Mouse (Mus musculus): Measurements from ENCODE around the gene Lilrb4a.
"Not testable (repeated sequence)": the region's sequence is repeated elsewhere in the genome, so short reads cannot be mapped to it uniquely, and the experiment has no call there.

Lilrb4a gene

DNA sequence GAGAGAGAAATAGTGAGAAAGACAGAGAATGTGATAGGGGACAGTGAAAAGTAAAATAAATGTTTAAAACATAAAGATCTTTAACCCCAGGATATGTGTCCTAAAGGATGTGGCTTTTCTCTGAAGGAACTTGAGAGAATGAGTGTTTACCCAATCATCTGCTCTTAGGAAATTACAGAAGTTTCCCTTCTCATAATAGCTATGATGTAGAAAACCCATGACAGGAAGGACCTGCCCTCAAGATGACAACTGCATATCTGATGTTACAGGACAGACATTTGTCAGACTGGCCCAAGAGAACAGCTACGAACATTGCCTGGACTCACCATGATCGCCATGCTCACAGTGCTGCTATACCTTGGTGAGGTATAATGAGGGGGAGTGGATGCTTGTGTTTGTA lies at the start of gene Lilrb4a:
TSS of gene Lilrb4a (plus strand) at position 266 of the 400 bp plus-strand sequence.
- not testable (repeated sequence) for DNase-seq

DNA sequence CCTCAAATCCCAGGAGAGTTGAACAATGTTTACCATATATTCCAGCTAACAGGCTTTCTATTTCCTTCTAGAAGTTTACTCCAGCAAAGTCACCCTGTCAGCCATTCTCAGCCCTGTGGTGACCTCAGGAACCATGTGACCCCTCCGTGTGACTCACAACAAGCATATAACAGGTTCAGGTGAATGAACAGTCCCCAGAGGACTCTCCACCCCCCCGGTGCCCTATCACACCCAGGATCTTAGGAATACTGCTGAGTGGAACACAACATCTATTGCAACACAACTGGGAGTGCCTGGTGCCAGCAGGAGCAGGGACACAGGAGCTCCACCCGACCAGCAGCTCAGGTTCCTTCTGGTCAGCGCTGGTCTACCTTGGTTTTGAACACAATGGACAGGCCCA lies 39.1 kb upstream of the Lilrb4a start:
- no peak for DNase-seq

DNA sequence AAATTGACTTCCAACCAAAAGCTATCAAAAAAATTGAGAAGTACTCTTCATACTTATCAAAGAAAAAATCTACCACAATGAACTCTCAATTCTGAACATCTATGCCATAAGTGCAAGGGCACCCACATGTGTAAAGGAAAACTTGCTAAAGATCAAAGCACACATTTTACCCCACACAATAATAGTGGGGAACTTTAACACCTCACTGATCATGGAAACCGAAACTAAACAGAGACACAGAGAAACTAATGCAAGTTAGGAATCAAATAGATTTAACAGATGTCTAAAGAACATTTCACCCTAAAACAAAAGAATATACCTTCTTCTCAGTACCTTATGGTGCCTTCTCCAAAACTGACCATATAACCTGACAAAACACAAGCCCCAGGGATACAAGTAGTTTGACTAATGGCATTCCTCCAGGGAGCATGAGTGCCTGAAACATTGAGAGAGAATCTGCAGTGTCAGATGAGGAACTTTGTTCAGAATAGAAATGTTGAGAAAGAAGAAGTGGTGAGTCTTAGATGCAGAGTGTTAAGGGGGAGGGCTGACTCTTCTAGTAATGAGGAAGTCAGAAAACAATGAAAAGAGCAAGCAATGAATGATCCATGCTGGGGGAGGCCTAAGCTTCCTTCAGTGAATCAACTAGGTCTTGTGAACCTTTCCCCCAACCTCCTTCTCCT lies 37.0 kb upstream of the Lilrb4a start:
- no peak for DNase-seq

DNA sequence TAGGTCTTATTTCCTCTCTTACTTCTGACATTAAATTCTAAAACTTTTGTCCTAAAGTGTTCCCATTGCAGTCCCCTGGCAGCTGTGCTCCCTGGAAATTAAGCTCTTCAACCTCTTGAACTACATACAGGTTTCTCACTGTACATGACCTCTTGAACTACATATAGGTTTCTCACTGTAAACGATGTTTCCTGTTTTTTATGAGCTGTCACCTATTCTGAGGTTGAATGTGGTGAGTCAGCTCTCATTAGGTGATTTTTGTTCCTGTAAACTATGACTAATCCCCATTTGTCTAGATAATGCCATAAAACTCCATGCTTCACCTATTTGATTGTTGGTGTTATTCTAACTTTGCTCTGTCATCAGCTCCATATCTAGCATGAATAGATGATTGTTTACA lies 36.4 kb upstream of the Lilrb4a start:
- DNase-seq: no peak

DNA sequence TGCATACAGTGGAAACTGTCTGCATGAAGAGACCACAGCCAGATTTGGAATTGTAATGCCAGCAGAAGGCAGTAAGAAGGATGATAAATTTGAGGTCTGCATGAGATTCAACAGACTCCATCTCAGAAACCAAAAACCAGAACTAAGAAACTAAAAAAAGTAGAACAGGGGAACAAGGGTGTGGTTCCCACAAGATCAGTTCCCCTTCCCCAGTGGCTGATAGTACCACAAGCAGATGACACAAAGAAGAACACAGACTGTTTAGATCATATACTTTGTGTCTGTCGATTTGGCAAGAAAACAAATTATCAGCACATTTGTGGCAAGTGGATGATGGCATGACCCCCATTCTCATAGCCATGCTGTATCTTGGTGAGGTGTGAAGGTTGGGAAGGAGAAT lies 35.0 kb upstream of the Lilrb4a start:
- no peak for DNase-seq

DNA sequence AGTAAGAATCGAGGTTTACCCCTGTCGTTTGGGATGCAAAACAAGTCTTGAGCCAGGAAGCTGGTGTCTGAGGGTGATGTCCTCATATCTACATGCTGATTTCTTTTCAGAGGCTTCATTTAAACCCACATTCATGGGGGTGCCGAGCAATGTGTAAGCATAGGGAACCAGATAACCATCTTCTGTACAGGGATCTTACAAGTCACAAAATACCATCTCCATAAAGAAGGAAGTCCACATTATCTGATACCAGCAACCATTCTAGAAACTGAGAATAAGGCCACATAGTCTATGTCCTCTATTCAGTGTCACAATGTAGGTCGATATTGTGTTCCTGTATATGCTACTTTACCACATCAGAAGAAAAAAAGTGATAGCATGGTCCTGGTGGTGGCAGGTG lies 34.4 kb upstream of the Lilrb4a start:
- DNase-seq: no peak

DNA sequence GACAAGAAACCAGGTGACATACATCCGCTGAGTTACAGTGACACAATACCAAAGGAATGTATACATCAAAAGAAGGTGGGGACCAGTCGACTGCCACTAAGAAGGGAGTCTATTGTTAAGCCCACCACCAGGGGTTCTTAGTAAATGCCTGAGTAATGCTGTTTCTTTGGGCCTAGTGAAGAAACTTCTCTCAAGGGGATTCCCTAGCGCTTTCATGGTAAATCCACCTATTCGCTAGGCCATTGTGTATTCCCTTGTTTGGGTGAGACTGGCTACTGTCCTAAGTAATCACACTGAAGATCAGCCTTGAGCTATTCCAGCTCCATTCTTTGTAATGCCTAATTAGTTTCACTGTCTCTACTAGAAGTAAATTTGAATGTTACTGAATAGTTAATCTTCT lies 27.0 kb upstream of the Lilrb4a start:
- not testable (repeated sequence) for DNase-seq

DNA sequence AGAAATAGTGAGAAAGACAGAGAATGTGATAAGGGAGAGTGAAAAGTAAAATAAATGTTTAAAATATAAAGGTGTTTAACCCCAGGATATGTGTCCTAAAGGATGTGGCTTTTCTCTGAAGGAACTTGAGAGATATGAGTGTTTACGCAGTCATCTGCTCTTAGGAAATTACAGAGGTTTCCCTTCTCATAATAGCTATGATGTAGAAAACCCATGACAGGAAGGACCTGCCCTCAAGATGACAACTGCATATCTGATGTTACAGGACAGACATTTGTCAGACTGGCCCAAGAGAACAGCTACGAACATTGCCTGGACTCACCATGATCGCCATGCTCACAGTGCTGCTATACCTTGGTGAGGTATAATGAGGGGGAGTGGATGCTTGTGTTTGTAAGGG lies 10.4 kb upstream of the Lilrb4a start, which contains the start of the genes Gm49339 and Lilr4b:
TSS of gene Gm49339 (plus strand) at position 216 of the 400 bp plus-strand sequence.
TSS of gene Lilr4b (plus strand) at position 236 of the 400 bp plus-strand sequence.
- DNase-seq: not testable (repeated sequence)

DNA sequence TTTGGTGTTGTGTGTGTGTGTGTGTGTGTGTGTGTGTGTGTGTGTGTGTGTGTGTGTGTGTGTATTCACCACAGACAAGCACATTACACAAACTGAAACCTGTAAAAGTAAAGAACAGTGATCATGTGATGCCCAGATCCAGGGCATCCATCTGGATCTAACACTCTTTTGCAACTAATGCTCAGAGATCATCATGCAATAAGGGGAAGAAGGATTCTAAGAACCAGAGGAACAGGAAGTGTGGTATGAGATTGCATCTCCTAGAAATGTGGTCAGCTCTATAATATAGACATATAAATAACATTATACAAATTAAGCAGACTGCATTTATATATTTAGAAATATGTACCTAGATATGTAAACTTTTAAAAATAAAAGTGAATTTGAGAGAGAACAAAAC lies 29.3 kb downstream of the Lilrb4a start:
- no peak for DNase-seq

DNA sequence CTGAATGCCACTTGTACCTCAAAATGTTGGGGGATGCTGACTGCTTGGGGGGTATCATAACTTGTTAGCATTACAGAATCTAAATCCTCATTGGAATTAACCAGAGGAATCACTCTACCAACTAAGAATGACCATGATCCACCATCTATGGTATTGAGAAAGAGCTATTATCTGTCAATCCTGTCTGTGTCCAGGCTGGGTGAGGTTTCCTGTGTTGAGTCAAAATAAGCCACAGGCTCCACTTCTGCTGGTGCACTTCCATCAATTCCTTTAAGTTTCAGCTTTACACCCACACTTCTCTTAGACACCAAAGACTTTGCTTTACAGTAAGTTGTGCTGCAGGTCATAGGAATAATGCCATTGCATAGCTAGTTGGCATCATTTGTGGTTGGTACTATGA lies 30.7 kb downstream of the Lilrb4a start:
- DNase-seq: no peak

DNA sequence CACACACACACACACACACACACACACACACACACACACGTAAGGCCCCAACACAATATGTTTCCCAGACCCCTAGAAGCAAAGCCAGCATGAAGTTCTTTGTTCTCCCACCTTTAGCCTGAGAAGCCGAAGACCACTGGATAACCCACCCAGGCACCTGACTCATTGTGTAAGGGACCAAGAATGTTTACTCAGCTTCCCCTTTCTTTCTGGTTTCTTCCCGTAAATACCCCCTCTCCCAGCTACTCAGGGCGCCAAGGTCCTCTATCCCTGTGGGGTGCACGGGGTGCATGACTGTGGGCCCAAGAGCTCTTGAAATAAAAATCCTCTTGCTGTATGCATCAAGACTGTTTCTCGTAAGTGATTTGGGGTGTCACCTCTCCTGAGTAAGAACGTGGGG lies 35.3 kb downstream of the Lilrb4a start:
- no peak for DNase-seq

DNA sequence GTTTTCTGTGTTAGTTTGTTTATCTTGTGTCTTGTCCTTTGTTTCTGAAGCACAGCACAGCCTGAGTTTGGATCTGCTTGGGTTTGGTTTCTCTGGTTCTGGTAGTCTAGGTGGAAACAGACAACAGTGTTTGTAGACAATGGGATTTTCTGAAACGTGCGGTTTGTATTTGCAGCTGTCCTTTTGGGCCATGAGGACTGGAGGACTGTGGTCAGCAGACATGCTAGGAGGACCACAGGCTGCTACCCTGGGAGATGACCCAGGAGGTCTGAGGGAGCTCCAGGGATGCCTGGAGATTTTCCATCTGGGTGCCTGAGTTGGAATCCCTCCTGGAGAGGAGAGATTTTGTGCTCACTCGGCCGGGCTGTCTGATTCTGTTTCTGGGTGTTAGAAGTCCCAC lies 35.9 kb downstream of the Lilrb4a start:
- DNase-seq: no peak

DNA sequence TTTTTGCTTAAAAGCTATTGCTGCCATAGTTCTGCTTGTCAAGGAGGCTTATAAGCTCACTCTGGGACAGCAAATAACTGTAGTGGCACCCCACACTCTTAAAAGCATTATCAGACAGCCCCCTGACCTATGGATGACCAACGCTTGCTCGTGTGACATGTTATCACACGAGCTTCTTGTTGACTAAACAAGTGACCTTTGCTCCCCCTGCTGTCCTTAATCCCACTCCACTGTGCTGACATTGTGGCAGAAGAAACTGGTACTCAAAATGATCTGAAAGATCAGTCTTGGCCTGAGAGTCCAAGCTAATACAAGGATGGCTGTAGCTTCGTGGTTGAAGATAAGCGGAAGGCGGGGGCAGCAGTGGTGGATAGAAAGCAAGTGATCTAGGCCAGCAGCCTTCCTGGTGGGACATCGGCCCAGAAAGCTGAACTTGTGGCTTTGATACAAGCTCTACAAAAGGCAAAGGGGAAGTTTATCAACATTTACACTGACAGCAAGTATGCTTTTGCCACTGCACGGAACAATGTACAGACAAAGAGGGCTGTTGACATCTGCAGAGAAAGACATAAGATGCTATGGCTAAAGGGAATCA lies 38.2 kb downstream of the Lilrb4a start:
- no peak for DNase-seq

DNA sequence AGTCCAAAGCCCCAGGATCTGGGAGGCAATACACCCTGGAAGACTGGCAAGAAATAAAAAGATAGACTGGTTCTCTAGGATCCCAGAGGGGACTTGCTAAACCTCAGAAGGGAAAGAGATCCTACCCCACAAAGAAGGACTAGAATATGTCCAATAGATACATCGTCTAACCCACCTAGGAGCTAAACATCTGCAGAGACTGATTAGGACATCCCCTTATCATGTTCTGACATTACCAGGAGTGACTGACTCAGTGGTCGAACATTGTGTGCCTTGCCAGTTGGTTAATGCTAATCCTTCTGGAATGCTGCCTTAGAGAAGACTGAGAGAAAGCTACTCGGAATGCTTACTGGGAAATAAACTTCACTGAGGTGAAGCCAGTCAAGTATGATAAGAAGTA lies 38.7 kb downstream of the Lilrb4a start:
- no peak for DNase-seq

DNA sequence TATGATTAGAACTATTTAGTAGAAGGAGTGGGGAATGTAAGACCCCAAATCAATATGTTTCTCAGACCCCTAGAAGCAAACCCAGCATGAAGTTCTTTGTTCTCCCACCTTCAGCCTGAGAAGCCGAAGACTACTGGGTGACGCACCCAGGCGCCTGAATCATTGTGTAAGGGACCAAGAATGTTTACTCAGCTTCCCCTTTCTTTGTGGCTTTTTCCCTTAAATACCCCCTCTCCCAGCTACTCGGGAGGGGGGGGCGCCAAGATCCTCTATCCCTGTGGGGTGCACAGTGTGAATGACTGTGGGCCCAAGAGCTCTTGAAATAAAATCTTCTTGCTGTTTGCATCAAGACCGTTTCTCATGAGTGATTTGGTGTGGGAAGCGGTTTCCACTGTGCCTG lies 40.1 kb downstream of the Lilrb4a start:
- DNase-seq: no peak
